Mouse (Mus musculus) neural tube, embryonic 11.5 days (tissue): ENCODE data around the gene Tssk4. TPM values are rescaled to one million over a fixed set of nuclear protein-coding genes. Genes with fewer than 3 reads are reported as not detected.
A peak's percentile ranks its signal among the peaks of the same experiment; 100 is the strongest.

ENCODE experiments used
- ATAC-seq: fragments of 200-750 bp; cut with Nextera tagmentation; 2 replicates; pipeline ENCODE4 v1.8.0; 2017; ENCODE audit warnings: moderate number of reproducible peaks, mild to moderate bottlenecking, moderate TSS enrichment, moderate library complexity; ENCODE audit not compliant: insufficient read depth, low FRiP score, low TSS enrichment
- DNase-seq: peaks from one replicate; pipeline ENCODE4 v3.0.0-alpha.2; 2015; ENCODE audit warnings: low spot score
- H3K27ac ChIP-seq: fragments of 300-500 bp; sonication (generic); 2 replicates; pipeline ENCODE4 v1.5.1; 2014; ENCODE audit warnings: low read depth, mild to moderate bottlenecking, low read length
- H3K27me3 ChIP-seq: fragments of 300-500 bp; sonication (generic); 2 replicates; pipeline ENCODE4 v1.6.1; 2014; ENCODE audit warnings: mild to moderate bottlenecking, low read length, mixed read lengths; ENCODE audit not compliant: control insufficient read depth, insufficient read depth
- H3K36me3 ChIP-seq: fragments of 300-500 bp; sonication (generic); 2 replicates; pipeline ENCODE4 v1.6.1; 2014; ENCODE audit warnings: mild to moderate bottlenecking, low read length, moderate library complexity, mixed read lengths; ENCODE audit not compliant: control insufficient read depth, insufficient read depth
- H3K4me1 ChIP-seq: fragments of 300-500 bp; sonication (generic); 2 replicates; pipeline ENCODE4 v1.6.1; 2014; ENCODE audit warnings: low read length, mixed read lengths; ENCODE audit not compliant: control insufficient read depth, insufficient read depth
- H3K4me2 ChIP-seq: fragments of 300-500 bp; sonication (generic); 2 replicates; pipeline ENCODE4 v1.6.1; 2014; ENCODE audit warnings: low read depth, mild to moderate bottlenecking, moderate library complexity
- H3K4me3 ChIP-seq: fragments of 300-500 bp; sonication (generic); 2 replicates; pipeline ENCODE4 v1.5.1; 2014; ENCODE audit warnings: low read depth, low read length
- H3K9ac ChIP-seq: fragments of 300-500 bp; sonication (generic); 2 replicates; pipeline ENCODE4 v1.6.1; 2014; ENCODE audit warnings: mild to moderate bottlenecking, low read length
- H3K9me3 ChIP-seq: fragments of 300-500 bp; sonication (generic); 2 replicates; pipeline ENCODE4 v1.6.1; 2016; ENCODE audit warnings: low read length; ENCODE audit not compliant: control insufficient read depth
- WGBS: fragments of 180-500 bp; shearing (Covaris S2); extraction: QIAGEN DNeasy Blood & Tissue Kit; methylation state at CpG from one replicate; pipeline ENCODE4 v1.1.7; 2014; 5-methylcytosine and 5-hydroxymethylcytosine counted together
- polyA plus RNA-seq: library from polyadenylated mRNA; unstranded; fragments of >200 nt; fragmentation: Nextera tagmentation; extraction: Ambion mirVana; gene quantifications from 2 replicates; pipeline ENCODE4 v1.2.1, GENCODE M21; 2014

Tssk4 gene
- polyA plus RNA-seq, 1 experiment from 2014 or later = 0.89 TPM

- 95% methylated on average over 9 of the region's 9 CpGs for WGBS
- H3K4me1 ChIP-seq = peaks cover 10% of the 10 kb centered on the region
- no peak within 1 kb of the TSS for H3K4me3 ChIP-seq
- no peaks in the 10 kb centered on the region for H3K27me3 ChIP-seq
- H3K9me3 ChIP-seq = no peaks in the 10 kb centered on the region
- H3K27ac ChIP-seq = no peak within 1 kb of the TSS
- ATAC-seq = no peak
- no peak within 1 kb of the TSS for H3K9ac ChIP-seq
- H3K4me2 ChIP-seq = no peak within 1 kb of the TSS
- DNase-seq = no peak
- H3K36me3 ChIP-seq = peaks cover 10% of the 10 kb centered on the region
Observed at GRCm38 (mm10) chr14:55637795-55638194, 12.2 kb upstream of the Tssk4 start, which contains the start of gene Gm49378. Gene Gm49378 (minus strand): TSS chr14:55637895.

DNA sequence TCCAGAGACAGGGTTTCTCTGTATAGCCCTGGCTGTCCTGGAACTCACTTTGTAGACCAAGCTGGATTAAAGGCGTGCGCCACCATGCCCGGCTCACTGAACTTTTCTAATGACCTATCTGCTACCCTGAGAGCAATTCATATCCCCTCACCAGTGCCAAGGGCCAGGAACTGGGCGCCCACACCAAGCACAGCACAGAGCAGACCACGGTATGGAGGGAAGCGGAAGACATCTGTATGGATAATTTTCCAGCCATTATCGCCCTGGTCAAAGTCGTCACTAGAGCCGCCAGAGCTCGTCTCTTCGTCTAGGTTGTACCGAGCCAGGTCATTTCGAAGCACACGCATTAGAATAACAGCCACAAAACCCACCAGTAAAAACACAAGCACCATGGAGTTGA, 9.2 kb upstream of the Tssk4 start:
- Histone ChIP-seq H3K4me3 (no peak overlapping the region), H3K27ac (no peak overlapping the region), H3K27me3 (no peaks in the 10 kb centered on the region), H3K4me1 (peaks cover 15% of the 10 kb centered on the region), H3K36me3 (peaks cover 3% of the 10 kb centered on the region; the same call in 1 of the 2 replicates), H3K4me2 (no peak overlapping the region), H3K9ac (no peak overlapping the region), H3K9me3 (no peaks in the 10 kb centered on the region)
- ATAC-seq = no peak
- 98% methylated on average over 14 of the region's 14 CpGs for WGBS
- DNase-seq = no peak

- Histone ChIP-seq H3K4me2 (no peak overlapping the region), H3K36me3 (peaks cover 3% of the 10 kb centered on the region; the same call in 1 of the 2 replicates), H3K9me3 (no peaks in the 10 kb centered on the region), H3K27me3 (no peaks in the 10 kb centered on the region), H3K9ac (no peak overlapping the region), H3K4me3 (no peak overlapping the region), H3K4me1 (peaks cover 15% of the 10 kb centered on the region), H3K27ac (no peak overlapping the region)
- 97% methylated on average over 13 of the region's 13 CpGs for WGBS
- no peak for DNase-seq
- ATAC-seq = no peak
Observed at GRCm38 (mm10) chr14:55641291-55641690, 8.7 kb upstream of the Tssk4 start.

DNA sequence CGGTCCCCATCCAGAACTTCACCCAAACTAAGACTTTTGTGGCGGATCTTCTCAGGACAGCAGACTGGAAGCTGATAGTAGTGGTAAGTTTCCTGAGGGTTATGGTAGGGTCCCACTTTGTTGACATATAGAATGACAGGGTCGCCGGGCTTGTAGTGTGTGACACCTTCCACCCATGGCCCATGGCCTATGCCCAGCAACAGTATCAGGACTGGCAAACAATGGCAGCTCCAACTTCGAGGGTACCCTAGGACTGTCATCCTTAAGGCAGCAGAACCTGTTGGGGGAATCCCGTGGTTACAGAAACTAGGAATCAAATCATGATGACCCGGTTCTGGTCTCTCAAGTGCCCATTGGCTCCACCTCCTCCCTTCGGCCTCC, 7.3 kb upstream of the Tssk4 start:
- Histone ChIP-seq H3K9ac (peak overlapping the region; percentile 95), H3K4me1 (peaks cover 15% of the 10 kb centered on the region), H3K27me3 (no peaks in the 10 kb centered on the region), H3K9me3 (no peaks in the 10 kb centered on the region), H3K4me2 (peak overlapping the region; percentile 72), H3K4me3 (peak overlapping the region; percentile 94), H3K27ac (peak overlapping the region; percentile 92), H3K36me3 (peaks cover 6% of the 10 kb centered on the region; the same call in 1 of the 2 replicates)
- ATAC-seq (peak; percentile 36; the same call in 1 of the 2 replicates), DNase-seq (no peak)
- WGBS = 21% methylated on average over 8 of the region's 8 CpGs

DNA sequence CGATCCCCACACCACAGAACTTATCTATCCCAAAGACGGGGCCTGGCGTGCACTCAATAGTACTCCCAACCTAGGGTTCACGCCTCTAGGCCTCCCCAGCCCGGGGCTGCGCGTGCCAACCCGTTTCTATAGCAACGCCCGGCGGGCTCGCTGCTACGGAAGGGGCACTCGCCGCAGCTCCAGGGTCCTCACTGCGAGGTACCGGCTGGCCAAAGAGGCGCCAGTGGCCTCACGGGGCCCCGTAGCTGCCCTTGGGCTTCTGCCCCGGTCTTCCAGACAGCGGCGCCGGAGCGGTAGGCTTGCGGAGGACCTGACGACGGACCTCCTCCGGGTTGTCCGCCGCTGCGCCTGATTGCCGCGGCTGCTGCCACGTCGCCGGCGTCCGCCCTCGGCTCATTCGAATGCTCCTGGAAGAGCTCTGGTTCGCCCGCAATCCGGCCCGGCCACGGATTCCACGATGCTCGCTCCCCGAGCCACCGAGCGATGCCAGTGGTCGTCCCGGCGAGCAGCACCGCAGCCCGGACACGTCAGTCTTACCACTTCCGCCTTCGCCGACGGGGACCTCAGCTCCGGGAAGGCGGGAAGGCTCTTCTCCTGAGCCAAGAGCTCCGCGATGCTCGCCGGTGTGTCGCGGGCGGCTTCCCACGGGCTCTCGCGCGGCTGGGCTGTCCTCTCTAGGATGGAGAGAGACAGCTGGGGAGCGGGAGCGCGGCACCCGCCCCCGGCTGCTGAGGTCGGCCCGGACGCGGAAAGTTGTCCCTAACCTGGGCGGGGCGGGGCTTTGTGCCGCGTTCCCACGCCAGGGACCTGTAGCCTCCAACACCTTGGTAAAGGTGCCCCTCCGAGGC, 6.7 kb upstream of the Tssk4 start, which contains the start of gene Tm9sf1:
Tm9sf1 (minus strand) TSS at position 747 of the 848 bp plus-strand sequence.
- under 1% methylated on average over 88 of the region's 89 CpGs for WGBS
- no peaks in the 10 kb centered on the region for H3K9me3 ChIP-seq
- H3K4me1 ChIP-seq = peaks cover 15% of the 10 kb centered on the region
- H3K27me3 ChIP-seq = no peaks in the 10 kb centered on the region
- 0 out of 2 replicates have a peak, but pooled peaks cover 3% of the 10 kb centered on the region for H3K36me3 ChIP-seq
- peak within 1 kb of the TSS; percentile 95 for H3K9ac ChIP-seq
- peak within 1 kb of the TSS; percentile 92 for H3K27ac ChIP-seq
- DNase-seq = peak; percentile 87
- H3K4me2 ChIP-seq = peak within 1 kb of the TSS; percentile 72
- peak; percentile 86 for ATAC-seq
- peak within 1 kb of the TSS; percentile 94 for H3K4me3 ChIP-seq

DNA sequence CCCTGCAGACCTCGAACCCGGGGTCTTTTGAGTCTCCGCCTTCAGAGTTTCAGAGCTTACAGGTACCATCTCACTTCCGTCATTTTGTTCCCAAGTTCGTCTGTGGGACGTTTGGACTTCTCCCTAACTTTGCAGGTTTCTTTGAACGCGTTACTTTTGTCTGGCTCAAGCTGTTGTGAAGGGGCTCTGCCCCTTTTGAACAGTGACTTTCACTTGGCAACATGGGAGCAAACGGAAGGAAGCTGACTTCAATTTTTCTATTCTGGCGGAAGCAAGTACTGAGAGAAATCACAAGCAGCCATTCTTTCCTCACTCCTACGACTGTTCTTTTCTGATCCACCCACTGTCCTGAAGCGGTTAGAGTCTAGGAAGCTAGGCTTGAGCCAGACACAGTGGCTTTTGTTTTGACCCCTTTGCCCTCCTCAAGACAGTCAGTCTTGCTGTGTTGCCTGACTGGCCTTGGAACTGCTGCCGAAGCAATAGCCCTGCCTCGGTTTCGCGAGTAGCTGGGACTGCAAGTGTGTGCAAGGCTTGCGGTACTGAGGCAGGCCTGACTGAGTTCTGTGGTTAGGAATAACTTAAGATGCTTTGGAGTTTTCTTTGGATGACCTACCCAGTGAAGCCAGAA, 5.6 kb upstream of the Tssk4 start:
- no peaks in the 10 kb centered on the region for H3K27me3 ChIP-seq
- H3K27ac ChIP-seq = no peak overlapping the region
- WGBS = 34% methylated on average over 17 of the region's 17 CpGs
- peak overlapping the region; percentile 72 for H3K4me2 ChIP-seq
- DNase-seq (no peak), ATAC-seq (no peak)
- H3K4me3 ChIP-seq = peak overlapping the region; percentile 94
- H3K4me1 ChIP-seq = peaks cover 15% of the 10 kb centered on the region
- H3K36me3 ChIP-seq = 0 out of 2 replicates have a peak, but pooled peaks cover 3% of the 10 kb centered on the region
- no peaks in the 10 kb centered on the region for H3K9me3 ChIP-seq
- peak overlapping the region; percentile 95 for H3K9ac ChIP-seq

GRCm38 (mm10) chr14:55651528-55651927, 1.5 kb downstream of the Tssk4 start:
- 85% methylated on average over 7 of the region's 7 CpGs for WGBS
- Histone ChIP-seq H3K4me3 (no peak overlapping the region), H3K4me1 (no peaks in the 10 kb centered on the region), H3K27me3 (no peaks in the 10 kb centered on the region), H3K9ac (no peak overlapping the region), H3K4me2 (no peak overlapping the region), H3K9me3 (no peaks in the 10 kb centered on the region), H3K27ac (no peak overlapping the region), H3K36me3 (0 out of 2 replicates have a peak, but pooled peaks cover 1% of the 10 kb centered on the region)
- ATAC-seq = no peak
- DNase-seq = no peak

- ATAC-seq = no peak
- H3K27ac ChIP-seq = no peak overlapping the region
- WGBS = 85% methylated on average over 3 of the region's 3 CpGs
- H3K9ac ChIP-seq = no peak overlapping the region
- H3K36me3 ChIP-seq = peaks cover 2% of the 10 kb centered on the region; the same call in 1 of the 2 replicates
- H3K27me3 ChIP-seq = no peaks in the 10 kb centered on the region
- H3K4me3 ChIP-seq = no peak overlapping the region
- H3K4me2 ChIP-seq = no peak overlapping the region
- H3K4me1 ChIP-seq = no peaks in the 10 kb centered on the region
- no peaks in the 10 kb centered on the region for H3K9me3 ChIP-seq
- no peak for DNase-seq
Observed at GRCm38 (mm10) chr14:55656935-55657334, 7.0 kb downstream of the Tssk4 start.
